Mouse (Mus musculus): Measurements from ENCODE around the gene Rnf217.

GRCm38 (mm10) chr10:31465424-31465823, 143.6 kb downstream of the Rnf217 start:
- TF ChIP-seq CTCF (IDR thresholded peaks at IDR 0.05; ENCODE audit: low read depth) (no peak), EP300 (IDR thresholded peaks at IDR 0.05; ENCODE audit: low read depth) (no peak)
